Mouse (Mus musculus) brain, embryonic 14.5 days (tissue): Measurements from ENCODE around the gene Sema3c. TPM values are rescaled to one million over a fixed set of nuclear protein-coding genes. Genes with fewer than 3 reads are reported as not detected.

Experiments used
- DNase-seq: peaks from one replicate; pipeline ENCODE4 v3.0.0-alpha.2; 2011; ENCODE audit warnings: low read depth
- CTCF ChIP-seq: fragments of 200-500 bp; IDR thresholded peaks from 2 replicates; pipeline ENCODE4 v1.5.1; 2012; ENCODE audit warnings: inconsistent platforms, mild to moderate bottlenecking, moderate library complexity, borderline replicate concordance; ENCODE audit not compliant: insufficient read depth, insufficient read length; ENCODE audit errors: extremely low read depth
- POLR2A ChIP-seq: fragments of 200-500 bp; IDR thresholded peaks from 2 replicates; pipeline ENCODE4 v1.6.1; 2012; ENCODE audit warnings: mild to moderate bottlenecking, inconsistent platforms, borderline replicate concordance; ENCODE audit not compliant: poor library complexity, insufficient read depth, insufficient read length, severe bottlenecking; ENCODE audit errors: extremely low read depth
- polyA plus RNA-seq: library from polyadenylated mRNA; depleted of rRNA; stranded (reverse); fragments of >200 nt; gene quantifications from 2 replicates; pipeline ENCODE4 v1.2.3, GENCODE M21; 2012; rRNA removed

Sema3c gene
- polyA plus RNA-seq, 1 experiment: 11.1 TPM

GRCm38 (mm10) chr5:17747143-17747542 lies 173.1 kb downstream of the Sema3c start:
- DNase-seq: no peak
- TF ChIP-seq POLR2A: no peak
- TF ChIP-seq CTCF: no peak

DNA sequence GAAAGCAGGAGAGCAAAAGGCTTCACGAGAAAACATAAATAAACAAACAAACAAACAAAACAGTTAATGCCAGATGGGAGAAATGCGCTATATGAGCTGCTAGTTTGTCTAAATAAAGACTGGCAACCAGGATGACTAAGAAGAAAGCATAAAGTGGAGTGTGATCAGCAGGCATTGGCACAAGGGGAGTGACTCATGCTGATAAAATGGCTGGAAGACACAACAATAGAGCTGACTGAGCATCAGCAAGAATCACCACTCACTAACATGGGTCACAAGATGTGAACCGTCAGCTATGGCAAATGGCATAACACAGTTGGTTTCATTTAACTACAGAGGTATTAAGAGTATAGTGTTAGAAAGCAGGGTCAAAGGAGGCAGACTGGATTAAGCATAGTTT lies 174.2 kb downstream of the Sema3c start:
- no peak for TF ChIP-seq POLR2A
- no peak for TF ChIP-seq CTCF
- no peak for DNase-seq

- DNase-seq: no peak
- no peak for TF ChIP-seq CTCF
- no peak for TF ChIP-seq POLR2A
Observed at GRCm38 (mm10) chr5:17753471-17754005, 179.5 kb downstream of the Sema3c start.

GRCm38 (mm10) chr5:17766006-17766677 lies 192.1 kb downstream of the Sema3c start:
- no peak for TF ChIP-seq CTCF
- no peak for TF ChIP-seq POLR2A
- DNase-seq: peak; percentile 88

DNA sequence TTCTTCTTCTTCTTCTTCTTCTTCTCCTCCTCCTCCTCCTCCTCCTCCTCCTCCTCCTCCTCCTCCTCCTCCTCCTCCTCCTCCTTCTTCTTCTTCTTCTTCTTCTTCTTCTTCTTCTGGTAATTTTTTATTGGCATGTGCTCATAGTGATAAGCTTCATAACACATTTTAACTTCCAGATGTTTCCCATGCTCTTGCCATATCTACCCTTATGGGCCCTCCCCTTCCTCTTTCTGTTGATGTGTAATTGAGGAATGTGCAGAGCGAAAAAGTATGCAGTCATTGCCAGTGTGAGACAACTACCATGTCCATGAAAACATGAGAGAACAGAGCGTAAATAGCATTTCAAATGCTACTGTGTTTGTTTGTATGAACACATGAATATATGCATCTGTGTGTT lies 196.2 kb downstream of the Sema3c start:
- TF ChIP-seq POLR2A: no peak
- no peak for TF ChIP-seq CTCF
- DNase-seq: no peak

DNA sequence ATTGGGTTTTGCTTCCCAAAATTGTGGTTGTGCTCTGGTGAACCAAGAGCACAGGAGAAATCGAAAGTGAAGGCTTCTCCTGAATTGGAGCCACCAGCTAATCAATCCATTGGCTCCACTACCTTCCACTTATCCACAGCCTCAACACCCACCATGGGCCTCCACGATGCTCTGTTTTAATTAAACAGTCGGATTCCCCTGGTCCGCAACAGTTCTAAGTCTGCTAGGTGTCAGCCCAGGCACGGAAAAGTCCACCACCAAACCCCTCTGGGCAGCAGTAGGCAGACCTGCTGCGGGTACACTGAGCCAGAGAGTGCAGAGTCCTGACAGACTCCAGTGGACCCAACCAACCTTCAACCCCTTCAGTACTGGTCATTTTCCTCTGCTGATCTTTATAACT lies 202.5 kb downstream of the Sema3c start:
- peak; percentile 79 for DNase-seq
- TF ChIP-seq CTCF: no peak
- no peak for TF ChIP-seq POLR2A

Other genes starting within 250 kb of the Sema3c start
- not detected in 2 replicates for gene Speer4f2, start 201.1 kb upstream of the Sema3c start, polyA plus RNA-seq
- gene Speer4f1, start 98.2 kb upstream of the Sema3c start, polyA plus RNA-seq: not detected in 2 replicates